Mouse (Mus musculus): ENCODE measurements at regions not wholly inside any gene's neighbourhood (a gene's known extent, or its start where the extent isn't known, plus 50 kb on each side); places are given as distances from the start of the nearest gene placed in this dataset.

GRCm38 (mm10) chr13:80798863-80799817 is 84.0 kb upstream of the Arrdc3 start:
- no peak for DNase-seq (ENCODE audit: low read depth, low spot score)

- peak; percentile 79 for DNase-seq (ENCODE audit: low read depth, low spot score)
These were observed 77.0 kb upstream of the Arrdc3 start for GRCm38 (mm10) chr13:80806172-80806571.

GRCm38 (mm10) chr13:80827037-80827471 is 56.1 kb upstream of the Arrdc3 start:
- DNase-seq (ENCODE audit: low read depth, low spot score), result no peak

Data from ZHBTc4 (cell line).